Mouse (Mus musculus) right cerebral cortex, adult 2 months (tissue): Measurements from ENCODE around the gene Acp7.
"Not testable (repeated sequence)": the region's sequence is repeated elsewhere in the genome, so short reads cannot be mapped to it uniquely, and the experiment has no call there.

Experiments used
- DNase-seq, 2 experiments: peaks; one replicate each; pipeline ENCODE4 v3.0.0; 2021 to 2022; ENCODE audit warnings: low spot score in 2 of 2

Acp7 gene

GRCm38 (mm10) chr7:28631073-28631472 lies at the start of gene Acp7:
Gene Acp7, minus strand, starts transcription at chr7:28631332.
- DNase-seq, result no peak

DNA sequence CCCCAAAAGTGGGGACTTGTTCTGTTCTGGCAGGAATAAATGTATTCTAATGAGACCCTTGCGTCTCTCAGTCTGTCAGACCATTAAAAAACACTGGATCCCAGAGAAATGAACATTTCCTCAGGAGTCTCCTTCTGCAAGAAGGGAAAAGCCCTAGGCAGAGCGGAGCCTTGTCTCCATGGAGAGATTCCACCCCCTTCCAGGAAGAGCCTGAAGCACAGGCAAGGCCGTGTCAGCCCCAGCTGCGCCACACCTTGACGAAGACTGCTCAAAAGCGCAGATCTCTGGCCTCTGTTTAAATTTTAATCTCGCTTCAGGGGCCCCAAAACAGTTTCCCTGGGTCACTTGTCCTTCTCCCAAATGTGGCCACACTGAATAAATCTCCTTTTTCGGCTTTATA lies 46.5 kb upstream of the Acp7 start:
- no peak for DNase-seq

DNA sequence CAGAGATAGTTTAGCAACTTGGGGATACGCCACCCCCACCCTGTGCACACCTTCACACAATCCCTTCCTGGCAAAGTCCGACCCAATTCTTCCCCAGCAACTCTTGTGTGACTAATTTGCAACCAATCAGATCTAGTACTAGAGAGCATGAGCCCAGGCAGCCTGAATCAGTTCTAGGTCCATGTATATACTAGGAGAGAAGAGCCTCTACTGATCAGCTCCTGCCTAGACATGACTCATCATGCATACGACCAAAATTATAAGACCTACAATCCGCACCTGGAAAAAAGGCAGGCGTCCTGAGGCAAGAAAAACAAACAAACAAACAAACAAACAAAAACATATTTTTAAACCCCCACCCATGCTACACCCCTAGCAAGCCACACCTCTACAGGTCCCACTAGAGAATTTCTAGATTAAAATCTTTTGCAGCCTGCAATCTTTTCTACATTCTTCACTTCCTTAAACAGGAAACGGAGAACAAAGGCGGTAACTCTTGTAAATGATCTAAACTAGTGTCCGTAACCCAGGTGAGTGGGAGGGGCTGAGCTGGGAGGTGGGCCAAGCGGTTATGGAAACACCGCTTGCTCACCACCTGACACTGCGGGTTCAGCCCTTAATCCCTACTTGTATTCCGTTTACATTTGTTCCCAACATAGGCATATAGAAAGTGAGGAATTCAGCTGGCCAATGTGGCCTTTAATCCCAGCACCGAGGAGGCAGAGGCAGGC lies 45.8 kb upstream of the Acp7 start:
- DNase-seq, result no peak

GRCm38 (mm10) chr7:28675746-28676145 lies 44.6 kb upstream of the Acp7 start:
- no peak for DNase-seq

DNA sequence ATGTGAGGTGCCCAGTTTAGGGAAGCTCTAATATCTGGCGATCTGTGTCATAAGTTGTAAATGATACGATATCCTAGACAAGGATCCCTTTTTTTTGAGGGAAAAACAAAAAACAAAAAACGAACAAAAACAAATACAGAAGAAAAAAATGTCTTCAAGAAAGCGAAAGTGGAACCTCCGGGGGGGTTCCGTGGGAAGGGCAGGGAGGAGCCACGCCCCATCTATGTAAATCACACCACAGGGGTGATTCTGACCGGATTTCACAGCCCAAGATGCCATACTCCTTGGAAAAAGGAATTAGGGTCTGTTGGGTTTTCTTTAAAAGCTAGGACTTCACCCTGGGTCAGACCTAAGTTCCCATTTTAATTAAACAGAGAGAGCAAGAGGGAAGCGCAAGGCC lies 43.9 kb upstream of the Acp7 start:
- no peak for DNase-seq

GRCm38 (mm10) chr7:28672786-28673185 lies 41.7 kb upstream of the Acp7 start:
- DNase-seq, result not testable (repeated sequence)

DNA sequence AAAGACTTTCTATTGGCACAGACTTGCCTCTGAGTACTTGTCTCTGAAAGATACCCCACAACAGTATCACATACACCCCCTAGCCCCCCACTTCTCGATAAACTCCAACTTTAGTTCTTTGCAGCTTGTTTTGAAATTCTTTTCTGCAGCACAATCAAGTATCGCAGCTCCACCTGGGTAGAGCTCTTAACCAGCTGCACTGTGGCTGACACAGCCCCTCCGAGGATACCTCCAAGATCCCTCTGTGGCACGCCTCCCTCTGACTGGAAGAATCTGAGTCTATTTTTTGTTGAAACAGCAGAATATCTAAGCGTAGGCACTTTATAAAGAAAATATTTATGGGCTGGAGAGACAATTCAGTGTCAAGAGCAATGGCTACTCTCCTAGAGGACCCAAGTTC lies 41.1 kb upstream of the Acp7 start:
- no peak for DNase-seq

- DNase-seq, result no peak
These were observed 40.0 kb upstream of the Acp7 start for GRCm38 (mm10) chr7:28671172-28671571.

DNA sequence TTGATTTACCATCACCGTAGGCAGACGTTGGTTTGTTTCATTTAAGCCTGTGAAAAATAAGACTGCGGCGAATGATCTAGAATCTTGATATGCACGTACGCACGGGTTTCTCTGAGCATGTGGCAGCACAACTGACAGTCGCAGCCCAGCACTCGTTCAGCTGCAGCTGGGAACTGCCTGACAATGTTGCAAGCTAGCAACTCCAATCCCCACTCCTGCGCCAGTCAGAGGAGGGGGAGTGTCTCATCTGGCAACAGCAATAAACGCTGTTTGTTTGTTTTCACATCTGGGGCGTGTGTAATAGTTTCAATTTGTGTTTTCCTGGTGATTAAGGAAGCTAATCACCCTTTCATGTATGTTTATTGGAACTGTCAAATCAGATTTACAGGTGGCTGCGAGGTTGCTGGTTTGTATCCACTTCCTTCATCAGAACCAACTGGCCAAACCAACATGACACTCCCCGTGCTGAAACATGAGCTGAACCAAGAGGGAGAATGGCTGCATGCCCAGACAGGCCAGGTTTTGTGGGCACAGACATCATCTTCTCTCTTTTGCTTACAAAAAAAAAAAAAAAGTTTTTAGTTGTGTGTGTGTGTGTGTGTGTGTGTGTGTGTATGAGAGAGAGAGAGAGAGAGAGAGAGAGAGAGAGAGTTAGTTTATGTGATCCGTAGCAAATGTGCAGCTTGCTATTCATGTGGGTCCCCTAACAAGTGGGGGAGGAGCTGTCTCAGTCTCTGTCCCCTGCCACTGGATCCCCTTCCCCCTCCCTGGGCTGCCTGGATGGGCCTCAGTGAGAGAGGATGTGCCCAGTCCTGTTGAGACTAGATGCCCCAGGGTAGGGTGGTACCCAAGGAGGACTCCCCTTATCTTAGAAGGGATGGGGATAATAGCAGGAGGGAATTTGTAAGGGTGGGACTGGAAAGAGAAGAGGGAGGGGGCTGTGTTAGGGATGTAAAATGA lies 34.8 kb upstream of the Acp7 start:
- peak; percentile 3 to 5 for DNase-seq

- DNase-seq, result no peak
These were observed 25.3 kb upstream of the Acp7 start for GRCm38 (mm10) chr7:28656430-28656829.

- no peak for DNase-seq
These were observed 20.0 kb upstream of the Acp7 start for GRCm38 (mm10) chr7:28651157-28651556.

GRCm38 (mm10) chr7:28647016-28647415 lies 15.9 kb upstream of the Acp7 start:
- no peak for DNase-seq

DNA sequence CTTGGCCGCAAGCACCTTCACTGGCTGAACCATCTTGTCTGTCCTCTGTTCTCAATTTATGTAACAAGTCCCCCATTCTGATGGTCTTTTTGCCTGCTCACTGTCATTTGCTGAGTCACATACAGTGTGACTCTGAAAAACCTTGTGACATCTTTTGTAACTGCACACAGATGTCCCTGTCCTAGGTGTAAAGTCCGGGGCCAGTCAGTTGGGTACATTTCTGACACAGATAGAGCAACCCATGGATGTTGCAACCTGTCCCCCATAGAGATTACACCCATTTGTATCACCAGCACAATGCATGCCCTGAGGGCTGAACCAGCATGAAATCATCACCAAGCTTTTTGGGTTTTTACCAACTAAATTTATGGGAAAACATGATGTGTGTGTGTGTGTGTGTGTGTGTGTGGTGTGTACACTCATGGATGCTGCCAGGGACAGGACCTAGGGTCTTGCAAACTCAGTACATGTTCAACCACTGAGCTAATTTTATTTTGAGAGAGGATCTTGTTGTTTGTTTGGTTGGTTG lies 14.9 kb upstream of the Acp7 start:
- no peak for DNase-seq

DNA sequence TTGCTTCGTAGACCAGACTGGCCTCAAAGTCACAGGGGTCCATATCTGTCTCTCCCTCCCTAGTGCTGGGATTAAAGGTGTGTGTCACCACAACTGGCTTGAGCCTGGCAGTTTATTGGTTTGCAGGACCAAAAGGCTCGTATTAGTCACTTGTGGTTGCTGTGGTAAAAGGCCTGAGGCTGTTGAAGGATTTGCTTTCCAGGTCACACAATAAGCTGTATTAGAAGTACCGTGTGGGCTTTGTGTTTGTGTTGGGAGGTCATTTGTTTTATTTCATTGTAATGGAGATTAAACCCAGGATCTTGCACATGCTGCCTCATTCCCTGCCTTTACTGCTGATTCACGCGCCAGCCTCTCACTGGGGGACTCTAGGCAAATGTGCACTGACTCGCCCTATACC lies 14.2 kb upstream of the Acp7 start:
- DNase-seq, result no peak

- DNase-seq, result no peak
These were observed 10.4 kb upstream of the Acp7 start for GRCm38 (mm10) chr7:28641546-28641945.

DNA sequence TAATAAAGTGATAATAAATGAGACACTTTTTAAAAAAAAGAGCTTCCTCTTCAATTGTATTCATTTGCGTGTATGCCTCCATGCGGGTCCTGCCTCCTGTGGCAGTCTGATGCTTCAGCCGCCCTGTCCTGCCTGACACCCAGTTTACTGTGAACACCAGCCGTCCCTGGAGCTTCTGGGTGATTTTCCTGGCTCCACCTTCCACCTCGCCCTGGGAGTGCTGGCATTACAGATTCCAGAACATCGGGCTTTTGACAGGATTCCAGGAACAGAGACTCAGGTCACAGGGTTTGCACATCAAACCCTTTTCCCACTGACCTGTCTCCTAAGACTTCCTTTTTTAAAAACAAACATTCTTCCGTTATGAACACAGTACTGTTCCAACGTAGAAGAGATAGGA lies 6.4 kb upstream of the Acp7 start:
- no peak for DNase-seq

GRCm38 (mm10) chr7:28634128-28634527 lies 3.0 kb upstream of the Acp7 start:
- no peak for DNase-seq

- no peak for DNase-seq
These were observed 6.3 kb downstream of the Acp7 start for GRCm38 (mm10) chr7:28624791-28625190.

- DNase-seq, result no peak
These were observed 11.9 kb downstream of the Acp7 start for GRCm38 (mm10) chr7:28619098-28619715.

DNA sequence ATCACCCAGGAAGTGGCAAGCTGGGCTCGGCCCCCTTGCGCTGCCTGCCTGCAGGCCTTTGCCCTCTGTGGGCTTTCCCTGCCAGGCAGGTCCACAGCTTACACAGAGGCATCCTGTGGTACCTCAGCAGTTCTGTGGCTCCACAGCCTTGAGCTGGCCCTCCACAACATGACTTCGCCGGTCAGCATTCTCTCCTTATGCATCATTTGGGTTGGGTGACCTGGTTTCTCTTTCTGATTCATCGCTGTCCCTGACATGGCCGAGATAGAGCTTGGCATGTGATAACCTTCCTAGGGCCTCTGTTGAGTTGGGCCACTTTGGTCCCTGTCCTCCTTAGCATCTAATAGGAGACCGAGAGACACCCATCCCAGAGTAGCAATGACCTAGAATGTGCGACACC lies 25.2 kb downstream of the Acp7 start:
- no peak for DNase-seq

GRCm38 (mm10) chr7:28603788-28604187 lies 27.3 kb downstream of the Acp7 start:
- not testable (repeated sequence) for DNase-seq

DNA sequence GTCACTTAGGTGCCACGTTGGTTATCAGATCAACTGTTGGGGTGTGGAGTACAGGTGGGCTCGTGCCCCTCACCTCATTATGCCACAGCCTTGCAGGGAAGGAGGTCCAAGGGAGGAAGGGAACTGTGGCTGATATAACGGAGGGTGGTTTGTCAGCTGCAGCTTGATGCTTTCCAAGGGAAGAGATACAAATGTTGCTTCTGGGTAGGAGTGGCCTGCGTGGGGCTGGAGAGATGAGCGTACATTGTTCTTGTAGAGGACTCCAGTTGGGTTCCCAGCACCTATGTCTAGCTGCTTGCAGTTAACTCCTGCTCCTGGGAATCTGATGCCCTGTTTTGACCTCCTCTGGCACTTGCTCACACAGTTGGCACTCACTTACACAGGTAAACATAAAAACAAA lies 28.0 kb downstream of the Acp7 start:
- DNase-seq, result no peak
